Mouse (Mus musculus): Measurements from ENCODE around the gene Slc23a4.

- TF ChIP-seq CTCF (IDR thresholded peaks at IDR 0.05; ENCODE audit: low read depth, low read length) (no peak), POLR2AphosphoS5 (IDR thresholded peaks at IDR 0.05; ENCODE audit: insufficient replicate concordance, low read depth, low read length) (no peak), GATA1 (IDR thresholded peaks at IDR 0.05; ENCODE audit: borderline replicate concordance, low read length) (no peak), TAL1 (conservative IDR thresholded peaks at IDR 0.05; ENCODE audit: low read depth, low read length) (no peak), GATA2 (IDR thresholded peaks at IDR 0.05; ENCODE audit: borderline replicate concordance, low read depth, low read length) (no peak)
These were observed 67.6 kb downstream of the Slc23a4 start for GRCm38 (mm10) chr6:34920631-34921030.
